ENCODE assay signal across 37 mouse cellular contexts in the genomic region with DNA sequence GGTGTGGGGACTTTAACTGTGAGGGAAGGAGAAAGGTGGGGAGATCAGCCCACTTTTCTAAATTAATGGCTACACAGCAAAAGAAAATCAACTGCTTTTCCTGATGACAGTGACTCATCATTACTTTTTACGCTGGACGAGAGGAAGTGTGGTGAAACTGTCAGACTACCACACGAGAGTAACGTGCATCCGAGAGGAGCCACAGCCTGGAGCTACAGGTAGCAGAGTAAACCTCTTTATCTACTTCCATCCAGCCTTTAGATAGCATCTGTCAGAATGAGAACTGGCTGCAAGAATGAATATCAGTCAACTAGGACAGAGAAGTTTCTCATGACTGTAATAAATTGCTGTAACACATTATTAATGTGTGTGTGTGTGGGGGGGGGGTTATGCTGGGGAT. TPM values are rescaled to one million over a fixed set of nuclear protein-coding genes. Genes with fewer than 3 reads are reported as not detected.
DNase-seq lines count a peak whose midpoint lies in the region; ATAC-seq and TF ChIP-seq lines count a peak whose summit lies in the region.
"Had no signal": no experiment of that assay in that cellular context is flagged by ENCODE, and none has a peak within 500 bp of the region (broad histone marks: within the 10 kb centered on the region; RNA-seq: fewer than 3 reads in every experiment).

No protein-coding gene starts in this region.

- H3K27ac ChIP-seq in liver, embryonic 13.5 days, result peak overlapping the region; percentile 23; the same call in 1 of the 2 replicates
- H3K27ac ChIP-seq in liver, embryonic 11.5 days (ENCODE audit: low read depth, low read length), result no peak overlapping the region
- H3K27ac ChIP-seq in hindbrain, postnatal 0 days, result no peak overlapping the region
- H3K27ac ChIP-seq: embryonic facial prominence, embryonic 12.5 days; gastrocnemius, adult 2 months; layer of hippocampus, adult 2 months; limb, embryonic 12.5 days; midbrain, embryonic 10.5 days had no signal

- peak; percentile 41; the same call in 1 of the 2 replicates for ATAC-seq in liver, embryonic 13.5 days (ENCODE audit: low read depth)
- no peak; the same call in 1 of the 2 replicates for ATAC-seq in liver, embryonic 11.5 days (replicated peaks; ENCODE audit: low FRiP score)
- peak; percentile 79 to 81 for ATAC-seq in hematopoietic stem cell, adult 5-6 weeks (replicated peaks in 1 of 2; ENCODE audit: insufficient read depth in 1 of 2, low FRiP score in 2 of 2, low TSS enrichment in 1 of 2, low read depth in 1 of 2, poor library complexity in 2 of 2, severe bottlenecking in 2 of 2)
- ATAC-seq in megakaryocyte, adult 5-6 weeks (ENCODE audit: poor library complexity, severe bottlenecking), result peak; percentile 61
- ATAC-seq in hindbrain, postnatal 0 days, result no peak
- ATAC-seq: activated CD4-positive, CD25-positive, alpha-beta regulatory T cell, adult 4 months; CD4-positive, CD25-positive, alpha-beta regulatory T cell, adult 4 months; forebrain, embryonic 14.5 days; intestine, postnatal 0 days had no signal

- peaks cover 9% of the 10 kb centered on the region for H3K4me1 ChIP-seq in liver, embryonic 13.5 days (replicated peaks)
- H3K4me1 ChIP-seq in liver, embryonic 11.5 days (replicated peaks; ENCODE audit: control insufficient read depth, insufficient read depth, low read length), result no peaks in the 10 kb centered on the region
- H3K4me1 ChIP-seq in hindbrain, postnatal 0 days (ENCODE audit: insufficient read depth, low read length), result no peaks in the 10 kb centered on the region
- H3K4me1 ChIP-seq: embryonic facial prominence, embryonic 12.5 days; heart, embryonic 12.5 days; limb, embryonic 12.5 days; midbrain, embryonic 10.5 days had no signal

- no peak overlapping the region for H3K9ac ChIP-seq in liver, embryonic 13.5 days
- no peak overlapping the region for H3K9ac ChIP-seq in liver, embryonic 11.5 days (ENCODE audit: low read depth, low read length)
- H3K9ac ChIP-seq in hindbrain, postnatal 0 days (replicated peaks; ENCODE audit: low read length), result no peak overlapping the region
- H3K9ac ChIP-seq: embryonic facial prominence, embryonic 12.5 days; heart, embryonic 12.5 days; limb, embryonic 12.5 days had no signal

- H3K4me2 ChIP-seq in liver, embryonic 13.5 days, result no peak overlapping the region
- no peak overlapping the region for H3K4me2 ChIP-seq in liver, embryonic 11.5 days
- H3K4me2 ChIP-seq in hindbrain, postnatal 0 days (ENCODE audit: low read depth, low read length), result no peak overlapping the region
- H3K4me2 ChIP-seq: embryonic facial prominence, embryonic 12.5 days; heart, embryonic 12.5 days; limb, embryonic 12.5 days had no signal

- TF ChIP-seq CTCF in hindbrain, postnatal 0 days (IDR thresholded peaks at IDR 0.05; ENCODE audit: low read depth), result no peak

- no peak overlapping the region for H3K4me3 ChIP-seq in liver, embryonic 13.5 days (replicated peaks)
- H3K4me3 ChIP-seq in liver, embryonic 11.5 days (ENCODE audit: low read depth, low read length), result no peak overlapping the region
- H3K4me3 ChIP-seq in hindbrain, postnatal 0 days (ENCODE audit: low read length), result no peak overlapping the region
- H3K4me3 ChIP-seq: embryonic facial prominence, embryonic 12.5 days; erythroblast, embryonic 14.5 days; gastrocnemius, adult 2 months; heart, embryonic 12.5 days; layer of hippocampus, adult 2 months; limb, embryonic 12.5 days; midbrain, embryonic 10.5 days had no signal

- DNase-seq in liver, embryonic 13.5 days, result no peak
- DNase-seq in liver, embryonic 11.5 days (ENCODE audit: low spot score), result no peak
- no peak for DNase-seq in urinary bladder, adult 18-20 months (ENCODE audit: low spot score in 2 of 2)
- DNase-seq in hindbrain, postnatal 0 days (ENCODE audit: low spot score), result no peak
- DNase-seq in cerebellum, postnatal 36 days, result no peak
- no peak for DNase-seq in adrenal gland, adult 8-10 months
- DNase-seq: adrenal gland, postnatal 36 days; cerebellum, adult 11 months; cerebellum, postnatal 10 days; gastrocnemius, adult 2 months; heart, postnatal 10 days; kidney, postnatal 25 days; lung, adult 2 months; lung, postnatal 14 days; retina, postnatal 1 day; right cerebral cortex, postnatal 4 days; thymus, postnatal 14 days had no signal

- H3K9me3 ChIP-seq in liver, embryonic 13.5 days (replicated peaks), result no peaks in the 10 kb centered on the region
- H3K9me3 ChIP-seq in liver, embryonic 11.5 days (ENCODE audit: control insufficient read depth, low read length), result no peaks in the 10 kb centered on the region
- H3K9me3 ChIP-seq in hindbrain, postnatal 0 days (ENCODE audit: low read length), result no peaks in the 10 kb centered on the region
- H3K9me3 ChIP-seq: embryonic facial prominence, embryonic 12.5 days; limb, embryonic 12.5 days; midbrain, embryonic 10.5 days had no signal

- H3K36me3 ChIP-seq in liver, embryonic 13.5 days, result no peaks in the 10 kb centered on the region
- H3K36me3 ChIP-seq in liver, embryonic 11.5 days (ENCODE audit: control insufficient read depth, insufficient read depth, low read length), result no peaks in the 10 kb centered on the region
- H3K36me3 ChIP-seq in hindbrain, postnatal 0 days (ENCODE audit: insufficient read depth, low read length), result no peaks in the 10 kb centered on the region
- H3K36me3 ChIP-seq: embryonic facial prominence, embryonic 12.5 days; heart, embryonic 12.5 days; limb, embryonic 12.5 days; midbrain, embryonic 10.5 days had no signal

- no peaks in the 10 kb centered on the region for H3K27me3 ChIP-seq in liver, embryonic 13.5 days
- no peaks in the 10 kb centered on the region for H3K27me3 ChIP-seq in liver, embryonic 11.5 days (replicated peaks; ENCODE audit: control insufficient read depth, insufficient read depth, low read length)
- H3K27me3 ChIP-seq in hindbrain, postnatal 0 days (ENCODE audit: insufficient read depth, low read length), result no peaks in the 10 kb centered on the region
- H3K27me3 ChIP-seq: embryonic facial prominence, embryonic 12.5 days; heart, embryonic 12.5 days; limb, embryonic 12.5 days had no signal

- WGBS in liver, embryonic 13.5 days (ENCODE audit: insufficient replicate concordance), result 13% methylated on average over 5 of the region's 5 CpGs
- WGBS in liver, embryonic 11.5 days, result 60% methylated on average over 5 of the region's 5 CpGs
- 84% methylated on average over 5 of the region's 5 CpGs for WGBS in hindbrain, postnatal 0 days

RNA-seq across cellular contexts. Expression of a gene that starts 5.0 kb away (rescaled TPM):
- polyA plus RNA-seq in liver, embryonic 13.5 days (2015; fragmentation: Nextera tagmentation; extraction: Ambion mirVana), result 0.85 and 1.1 TPM in 2 replicates
- 0.92 and 1.8 TPM in 2 replicates for polyA plus RNA-seq in liver, embryonic 11.5 days (2014; fragmentation: Nextera tagmentation; extraction: Ambion mirVana)
- 0.35 and 4.9 TPM in 2 replicates for total RNA-seq in hematopoietic stem cell, adult 5-6 weeks (2017)
- total RNA-seq in megakaryocyte, adult 5-6 weeks (2015), result 45.3 and 55.3 TPM in 2 replicates
- 31.2 and 42.5 TPM in 2 replicates for total RNA-seq in megakaryocyte, adult 5-6 weeks (2017)
- not detected in 2 replicates for total RNA-seq in hindbrain, postnatal 0 days (2014; rRNA removed)
- polyA plus RNA-seq in hindbrain, postnatal 0 days (2015; fragmentation: Nextera tagmentation; extraction: Ambion mirVana), result not detected in 2 replicates
- 1 to 10 TPM in 3 of 4 experiments, under 1 TPM in 1; 0.87 to 2.3 (median 1.5) TPM for total RNA-seq in adrenal gland, adult 8-10 months (2022)
- total RNA-seq: gastrocnemius, adult 2 months; layer of hippocampus, adult 2 months; layer of hippocampus, postnatal 25 days; left cerebral cortex, postnatal 10 days; midbrain, postnatal 0 days had no signal
- polyA plus RNA-seq: activated CD4-positive, CD25-positive, alpha-beta regulatory T cell, adult 4 months; CD4-positive, CD25-positive, alpha-beta regulatory T cell, adult 4 months; embryonic facial prominence, embryonic 12.5 days; erythroblast, embryonic 14.5 days; forebrain, embryonic 14.5 days; heart, embryonic 12.5 days; hindbrain, embryonic 11.5 days; kidney, embryonic 14.5 days; limb, embryonic 12.5 days; midbrain, embryonic 10.5 days; midbrain, postnatal 0 days; stomach, embryonic 14.5 days had no signal

RNA-seq across cellular contexts. Expression of a gene that starts 22.7 kb away (rescaled TPM):
- 0.83 and 0.84 TPM in 2 replicates for polyA plus RNA-seq in liver, embryonic 13.5 days (2015; fragmentation: Nextera tagmentation; extraction: Ambion mirVana)
- polyA plus RNA-seq in liver, embryonic 11.5 days (2014; fragmentation: Nextera tagmentation; extraction: Ambion mirVana), result 0.32 and 0.38 TPM in 2 replicates
- total RNA-seq in hematopoietic stem cell, adult 5-6 weeks (2017), result 25.4 and 28.7 TPM in 2 replicates
- 44.8 and 44.9 TPM in 2 replicates for total RNA-seq in megakaryocyte, adult 5-6 weeks (2015)
- total RNA-seq in megakaryocyte, adult 5-6 weeks (2017), result 43.8 TPM in 2 replicates
- total RNA-seq in hindbrain, postnatal 0 days (2014; rRNA removed), result not detected in 2 replicates
- 0.39 TPM in 1 of 2 replicates, not detected in the other for polyA plus RNA-seq in hindbrain, postnatal 0 days (2015; fragmentation: Nextera tagmentation; extraction: Ambion mirVana)
- total RNA-seq in adrenal gland, adult 8-10 months (2022), result under 1 TPM in 3 of 4 experiments, not detected in 1; 0.13 to 0.29 (median 0.21) TPM
- total RNA-seq: gastrocnemius, adult 2 months; layer of hippocampus, adult 2 months; layer of hippocampus, postnatal 25 days; left cerebral cortex, postnatal 10 days had no signal
- polyA plus RNA-seq: activated CD4-positive, CD25-positive, alpha-beta regulatory T cell, adult 4 months; embryonic facial prominence, embryonic 12.5 days; erythroblast, embryonic 14.5 days; forebrain, embryonic 14.5 days; frontal cortex, adult 2 months; hindbrain, embryonic 11.5 days; intestine, postnatal 0 days; kidney, embryonic 14.5 days; limb, embryonic 12.5 days; midbrain, postnatal 0 days; stomach, embryonic 14.5 days had no signal

RNA-seq across cellular contexts. Expression of a gene that starts 37.3 kb away (rescaled TPM):
- 8.5 and 8.9 TPM in 2 replicates for polyA plus RNA-seq in liver, embryonic 13.5 days (2015; fragmentation: Nextera tagmentation; extraction: Ambion mirVana)
- polyA plus RNA-seq in liver, embryonic 11.5 days (2014; fragmentation: Nextera tagmentation; extraction: Ambion mirVana), result 2.6 and 3.1 TPM in 2 replicates
- 0.99 TPM in 1 of 2 replicates, not detected in the other for total RNA-seq in hematopoietic stem cell, adult 5-6 weeks (2017)
- total RNA-seq in megakaryocyte, adult 5-6 weeks (2015), result 1.5 and 2.3 TPM in 2 replicates
- total RNA-seq in megakaryocyte, adult 5-6 weeks (2017), result 2.4 and 2.5 TPM in 2 replicates
- 0.29 and 8.7 TPM in 2 replicates for total RNA-seq in hindbrain, postnatal 0 days (2014; rRNA removed)
- 0.72 and 1.7 TPM in 2 replicates for polyA plus RNA-seq in hindbrain, postnatal 0 days (2015; fragmentation: Nextera tagmentation; extraction: Ambion mirVana)
- total RNA-seq in adrenal gland, adult 8-10 months (2022), result 1 to 10 TPM in 3 of 4 experiments, not detected in 1; 2.4 to 3.0 (median 2.4) TPM
- total RNA-seq: gastrocnemius, adult 2 months; layer of hippocampus, adult 2 months; layer of hippocampus, postnatal 25 days; left cerebral cortex, postnatal 10 days had no signal
- polyA plus RNA-seq: erythroblast, embryonic 14.5 days; midbrain, embryonic 10.5 days had no signal

RNA-seq across cellular contexts. Expression of a gene that starts 41.2 kb away (rescaled TPM):
- polyA plus RNA-seq in liver, embryonic 13.5 days (2015; fragmentation: Nextera tagmentation; extraction: Ambion mirVana), result not detected in 2 replicates
- polyA plus RNA-seq in liver, embryonic 11.5 days (2014; fragmentation: Nextera tagmentation; extraction: Ambion mirVana), result not detected in 2 replicates
- not detected in 2 replicates for total RNA-seq in hematopoietic stem cell, adult 5-6 weeks (2017)
- total RNA-seq in megakaryocyte, adult 5-6 weeks (2015), result not detected in 2 replicates
- not detected in 2 replicates for total RNA-seq in megakaryocyte, adult 5-6 weeks (2017)
- not detected in 2 replicates for total RNA-seq in hindbrain, postnatal 0 days (2014; rRNA removed)
- polyA plus RNA-seq in hindbrain, postnatal 0 days (2015; fragmentation: Nextera tagmentation; extraction: Ambion mirVana), result not detected in 2 replicates
- total RNA-seq in adrenal gland, adult 8-10 months (2022), result not detected
- total RNA-seq: adrenal gland, postnatal 36 days; gastrocnemius, adult 2 months; heart, postnatal 10 days; layer of hippocampus, adult 2 months; layer of hippocampus, postnatal 25 days; left cerebral cortex, postnatal 10 days; midbrain, postnatal 0 days had no signal
- polyA plus RNA-seq: activated CD4-positive, CD25-positive, alpha-beta regulatory T cell, adult 4 months; CD4-positive, CD25-positive, alpha-beta regulatory T cell, adult 4 months; embryonic facial prominence, embryonic 12.5 days; erythroblast, embryonic 14.5 days; forebrain, embryonic 14.5 days; frontal cortex, adult 2 months; gonadal fat pad, adult 2 months; heart, embryonic 12.5 days; hindbrain, embryonic 11.5 days; intestine, postnatal 0 days; kidney, embryonic 14.5 days; limb, embryonic 12.5 days; lung, adult 2 months; midbrain, embryonic 10.5 days; midbrain, postnatal 0 days; stomach, embryonic 14.5 days had no signal

Comparison
In these comparisons a context has a peak if more than half of its experiments do, and no peak if none do; other contexts are left out.
1. ATAC-seq: peak in liver, embryonic 13.5 days (single experiment), hematopoietic stem cell, adult 5-6 weeks (2 of 2) and megakaryocyte, adult 5-6 weeks (single experiment); none in liver, embryonic 11.5 days (single experiment) and hindbrain, postnatal 0 days (single experiment).
2. RNA of a gene that starts 22.7 kb away (total RNA-seq): 43.8 to 44.9 TPM in megakaryocyte, adult 5-6 weeks and 25.4 to 28.7 TPM in hematopoietic stem cell, adult 5-6 weeks; 0.13 to 0.29 TPM in adrenal gland, adult 8-10 months and not detected in hindbrain, postnatal 0 days; every median in the first group is over 10 times any median in the second.